Mouse (Mus musculus): Measurements from ENCODE around the gene Abhd17c. TPM values are rescaled to one million over a fixed set of nuclear protein-coding genes. Genes with fewer than 3 reads are reported as not detected.

Abhd17c gene
- polyA plus RNA-seq, 1 experiment from 2014 or later: 34.9 TPM

Other genes with a start within 250 kb of the Abhd17c start
- 0.21 and 0.31 TPM in 2 replicates for gene Cemip, start 65.4 kb downstream of the Abhd17c start, polyA plus RNA-seq (2014; fragmentation: Nextera tagmentation; extraction: Ambion mirVana)